Mouse (Mus musculus): Measurements from ENCODE around the gene Aadat. TPM values are rescaled to one million over a fixed set of nuclear protein-coding genes. Genes with fewer than 3 reads are reported as not detected.
"Not testable (repeated sequence)": the region's sequence is repeated elsewhere in the genome, so short reads cannot be mapped to it uniquely, and the experiment has no call there.

Gene Aadat
- polyA plus RNA-seq (2011; ENCODE audit: insufficient read depth, insufficient read length, low read depth, missing spikeins) = 0.37 and 1.5 TPM in 2 replicates

GRCm38 (mm10) chr8:60505653-60506521 is at the start of gene Aadat:
Gene Aadat, plus strand, starts transcription at chr8:60505932.
- H3K27ac ChIP-seq (ENCODE audit: insufficient read depth, low read length) = no peak within 1 kb of the TSS

GRCm38 (mm10) chr8:60466686-60467335 is 38.9 kb upstream of the Aadat start:
- no peak overlapping the region for H3K4me3 ChIP-seq (ENCODE audit: low read depth, low read length)
- H3K4me1 ChIP-seq (ENCODE audit: control insufficient read depth, insufficient read depth, low read length) = no peaks in the 10 kb centered on the region
- H3K27me3 ChIP-seq (ENCODE audit: control insufficient read depth, insufficient read depth, low read length, poor library complexity, severe bottlenecking) = no peaks in the 10 kb centered on the region
- TF ChIP-seq EP300 (IDR thresholded peaks at IDR 0.05; ENCODE audit: insufficient read depth, low read depth, low read length) = no peak
- peak; percentile 84 for TF ChIP-seq CTCF (IDR thresholded peaks at IDR 0.05; ENCODE audit: low read depth, low read length)
- TF ChIP-seq POLR2A (IDR thresholded peaks at IDR 0.05; ENCODE audit: insufficient read depth, low read length) = no peak
- H3K9me3 ChIP-seq (replicated peaks; ENCODE audit: control insufficient read depth, insufficient read depth, low read length, poor library complexity, severe bottlenecking) = no peaks in the 10 kb centered on the region; the same call in none of the 2 replicates
- H3K9ac ChIP-seq (ENCODE audit: low read depth, poor library complexity, severe bottlenecking) = no peak overlapping the region
- no peak overlapping the region for H3K27ac ChIP-seq (ENCODE audit: insufficient read depth, low read length)
- H3K36me3 ChIP-seq (ENCODE audit: control insufficient read depth, insufficient read depth, low read length, poor library complexity, severe bottlenecking) = no peaks in the 10 kb centered on the region

More at GRCm38 (mm10) chr8:60505653-60506521, at the start of gene Aadat:
- no peaks in the 10 kb centered on the region for H3K4me1 ChIP-seq (ENCODE audit: control insufficient read depth, insufficient read depth, low read length)
- TF ChIP-seq POLR2A (IDR thresholded peaks at IDR 0.05; ENCODE audit: insufficient read depth, low read length) = no peak
- TF ChIP-seq EP300 (IDR thresholded peaks at IDR 0.05; ENCODE audit: insufficient read depth, low read depth, low read length) = no peak
- no peak for TF ChIP-seq CTCF (IDR thresholded peaks at IDR 0.05; ENCODE audit: low read depth, low read length)
- H3K4me3 ChIP-seq (ENCODE audit: low read depth, low read length) = peak within 1 kb of the TSS; percentile 75
- H3K27me3 ChIP-seq (ENCODE audit: control insufficient read depth, insufficient read depth, low read length, poor library complexity, severe bottlenecking) = peaks cover 1% of the 10 kb centered on the region; the same call in 1 of the 2 replicates
- peak within 1 kb of the TSS; percentile 41 for H3K9ac ChIP-seq (ENCODE audit: low read depth, poor library complexity, severe bottlenecking)
- H3K36me3 ChIP-seq (ENCODE audit: control insufficient read depth, insufficient read depth, low read length, poor library complexity, severe bottlenecking) = no peaks in the 10 kb centered on the region
- H3K9me3 ChIP-seq (replicated peaks; ENCODE audit: control insufficient read depth, insufficient read depth, low read length, poor library complexity, severe bottlenecking) = no peaks in the 10 kb centered on the region

- Histone ChIP-seq H3K4me3 (ENCODE audit: low read depth, low read length) (no peak overlapping the region), H3K36me3 (ENCODE audit: control insufficient read depth, insufficient read depth, low read length, poor library complexity, severe bottlenecking) (no peaks in the 10 kb centered on the region), H3K27me3 (ENCODE audit: control insufficient read depth, insufficient read depth, low read length, poor library complexity, severe bottlenecking) (no peaks in the 10 kb centered on the region), H3K9ac (ENCODE audit: low read depth, poor library complexity, severe bottlenecking) (no peak overlapping the region), H3K4me1 (ENCODE audit: control insufficient read depth, insufficient read depth, low read length) (no peaks in the 10 kb centered on the region), H3K27ac (ENCODE audit: insufficient read depth, low read length) (no peak overlapping the region), H3K9me3 (replicated peaks; ENCODE audit: control insufficient read depth, insufficient read depth, low read length, poor library complexity, severe bottlenecking) (no peaks in the 10 kb centered on the region)
- no peak for TF ChIP-seq EP300 (IDR thresholded peaks at IDR 0.05; ENCODE audit: insufficient read depth, low read depth, low read length)
- TF ChIP-seq POLR2A (IDR thresholded peaks at IDR 0.05; ENCODE audit: insufficient read depth, low read length) = no peak
- TF ChIP-seq CTCF (IDR thresholded peaks at IDR 0.05; ENCODE audit: low read depth, low read length) = no peak
These were observed 15.6 kb upstream of the Aadat start for GRCm38 (mm10) chr8:60490147-60490546.

GRCm38 (mm10) chr8:60491871-60492270 is 13.9 kb upstream of the Aadat start:
- H3K36me3 ChIP-seq (ENCODE audit: control insufficient read depth, insufficient read depth, low read length, poor library complexity, severe bottlenecking) = no peaks in the 10 kb centered on the region
- no peak for TF ChIP-seq CTCF (IDR thresholded peaks at IDR 0.05; ENCODE audit: low read depth, low read length)
- no peak for TF ChIP-seq POLR2A (IDR thresholded peaks at IDR 0.05; ENCODE audit: insufficient read depth, low read length)
- TF ChIP-seq EP300 (IDR thresholded peaks at IDR 0.05; ENCODE audit: insufficient read depth, low read depth, low read length) = no peak
- no peaks in the 10 kb centered on the region for H3K4me1 ChIP-seq (ENCODE audit: control insufficient read depth, insufficient read depth, low read length)
- H3K27ac ChIP-seq (ENCODE audit: insufficient read depth, low read length) = no peak overlapping the region
- H3K9ac ChIP-seq (ENCODE audit: low read depth, poor library complexity, severe bottlenecking) = no peak overlapping the region
- H3K9me3 ChIP-seq (replicated peaks; ENCODE audit: control insufficient read depth, insufficient read depth, low read length, poor library complexity, severe bottlenecking) = no peaks in the 10 kb centered on the region
- no peaks in the 10 kb centered on the region for H3K27me3 ChIP-seq (ENCODE audit: control insufficient read depth, insufficient read depth, low read length, poor library complexity, severe bottlenecking)
- H3K4me3 ChIP-seq (ENCODE audit: low read depth, low read length) = no peak overlapping the region

- TF ChIP-seq CTCF (IDR thresholded peaks at IDR 0.05; ENCODE audit: low read depth, low read length) (no peak), POLR2A (IDR thresholded peaks at IDR 0.05; ENCODE audit: insufficient read depth, low read length) (no peak)
- Histone ChIP-seq H3K4me3 (ENCODE audit: low read depth, low read length) (no peak overlapping the region), H3K27ac (ENCODE audit: insufficient read depth, low read length) (no peak overlapping the region), H3K9me3 (replicated peaks; ENCODE audit: control insufficient read depth, insufficient read depth, low read length, poor library complexity, severe bottlenecking) (no peaks in the 10 kb centered on the region), H3K27me3 (ENCODE audit: control insufficient read depth, insufficient read depth, low read length, poor library complexity, severe bottlenecking) (no peaks in the 10 kb centered on the region), H3K36me3 (ENCODE audit: control insufficient read depth, insufficient read depth, low read length, poor library complexity, severe bottlenecking) (no peaks in the 10 kb centered on the region), H3K4me1 (ENCODE audit: control insufficient read depth, insufficient read depth, low read length) (no peaks in the 10 kb centered on the region), H3K9ac (ENCODE audit: low read depth, poor library complexity, severe bottlenecking) (no peak overlapping the region)
These were observed 13.3 kb upstream of the Aadat start for GRCm38 (mm10) chr8:60492471-60492870.

- Histone ChIP-seq H3K36me3 (ENCODE audit: control insufficient read depth, insufficient read depth, low read length, poor library complexity, severe bottlenecking) (no peaks in the 10 kb centered on the region), H3K9me3 (replicated peaks; ENCODE audit: control insufficient read depth, insufficient read depth, low read length, poor library complexity, severe bottlenecking) (no peaks in the 10 kb centered on the region), H3K4me3 (ENCODE audit: low read depth, low read length) (no peak overlapping the region), H3K9ac (ENCODE audit: low read depth, poor library complexity, severe bottlenecking) (no peak overlapping the region), H3K27ac (ENCODE audit: insufficient read depth, low read length) (no peak overlapping the region), H3K4me1 (ENCODE audit: control insufficient read depth, insufficient read depth, low read length) (no peaks in the 10 kb centered on the region), H3K27me3 (ENCODE audit: control insufficient read depth, insufficient read depth, low read length, poor library complexity, severe bottlenecking) (no peaks in the 10 kb centered on the region)
- TF ChIP-seq POLR2A (IDR thresholded peaks at IDR 0.05; ENCODE audit: insufficient read depth, low read length) (no peak), EP300 (IDR thresholded peaks at IDR 0.05; ENCODE audit: insufficient read depth, low read depth, low read length) (no peak), CTCF (IDR thresholded peaks at IDR 0.05; ENCODE audit: low read depth, low read length) (no peak)
These were observed 11.1 kb upstream of the Aadat start for GRCm38 (mm10) chr8:60494606-60495005.

GRCm38 (mm10) chr8:60495046-60495445 is 10.7 kb upstream of the Aadat start:
- H3K4me1 ChIP-seq (ENCODE audit: control insufficient read depth, insufficient read depth, low read length); H3K27me3 ChIP-seq (ENCODE audit: control insufficient read depth, insufficient read depth, low read length, poor library complexity, severe bottlenecking); H3K4me3 ChIP-seq (ENCODE audit: low read depth, low read length); H3K27ac ChIP-seq (ENCODE audit: insufficient read depth, low read length); H3K9me3 ChIP-seq (replicated peaks; ENCODE audit: control insufficient read depth, insufficient read depth, low read length, poor library complexity, severe bottlenecking); H3K9ac ChIP-seq (ENCODE audit: low read depth, poor library complexity, severe bottlenecking); H3K36me3 ChIP-seq (ENCODE audit: control insufficient read depth, insufficient read depth, low read length, poor library complexity, severe bottlenecking): not testable (repeated sequence)
